Mouse (Mus musculus): Measurements from ENCODE around the gene Rbfox2. TPM values are rescaled to one million over a fixed set of nuclear protein-coding genes. Genes with fewer than 3 reads are reported as not detected.
"Not testable (repeated sequence)": the region's sequence is repeated elsewhere in the genome, so short reads cannot be mapped to it uniquely, and the experiment has no call there.

Gene Rbfox2
- total and polyA plus RNA-seq, 2 experiments from 2014 or later, result 135 to 470 TPM

GRCm38 (mm10) chr15:77340581-77340980 is 33.8 kb upstream of the Rbfox2 start:
- ATAC-seq (no peak), DNase-seq (no peak)
- H3K27ac ChIP-seq (ENCODE audit: low read depth, low read length), result no peak overlapping the region
- H3K4me3 ChIP-seq (ENCODE audit: low read depth, low read length), result no peak overlapping the region
- TF ChIP-seq CTCF (IDR thresholded peaks at IDR 0.05; ENCODE audit: low read depth), result no peak
- no peaks in the 10 kb centered on the region for H3K36me3 ChIP-seq (ENCODE audit: insufficient read depth)
- no peak overlapping the region for H3K9ac ChIP-seq
- no peaks in the 10 kb centered on the region for H3K9me3 ChIP-seq (ENCODE audit: low read length)
- H3K4me1 ChIP-seq (ENCODE audit: insufficient read depth), result peaks cover 16% of the 10 kb centered on the region
- no peak overlapping the region for H3K4me2 ChIP-seq (ENCODE audit: low read depth)
- H3K27me3 ChIP-seq (ENCODE audit: insufficient read depth, low read length), result no peaks in the 10 kb centered on the region

GRCm38 (mm10) chr15:77338924-77339429 is 32.2 kb upstream of the Rbfox2 start:
- H3K9ac ChIP-seq, result no peak overlapping the region
- no peaks in the 10 kb centered on the region for H3K27me3 ChIP-seq (ENCODE audit: insufficient read depth, low read length)
- 76% methylated on average over 8 of the region's 8 CpGs for WGBS
- peaks cover 15% of the 10 kb centered on the region for H3K4me1 ChIP-seq (ENCODE audit: insufficient read depth)
- no peak overlapping the region for H3K4me3 ChIP-seq (ENCODE audit: low read depth, low read length)
- H3K27ac ChIP-seq (ENCODE audit: low read depth, low read length), result no peak overlapping the region
- DNase-seq, result no peak
- no peak for ATAC-seq
- H3K9me3 ChIP-seq (ENCODE audit: low read length), result no peaks in the 10 kb centered on the region
- no peak overlapping the region for H3K4me2 ChIP-seq (ENCODE audit: low read depth)
- no peaks in the 10 kb centered on the region for H3K36me3 ChIP-seq (ENCODE audit: insufficient read depth)
- no peak for TF ChIP-seq CTCF (IDR thresholded peaks at IDR 0.05; ENCODE audit: low read depth)

- H3K4me1 ChIP-seq (ENCODE audit: insufficient read depth), result peaks cover 10% of the 10 kb centered on the region; the same call in 1 of the 2 replicates
- 78% methylated on average over 7 of the region's 7 CpGs for WGBS
These were observed 31.6 kb upstream of the Rbfox2 start for GRCm38 (mm10) chr15:77338451-77338850.

GRCm38 (mm10) chr15:77337926-77338325 is 31.1 kb upstream of the Rbfox2 start:
- H3K27me3 ChIP-seq (ENCODE audit: insufficient read depth, low read length), result no peaks in the 10 kb centered on the region
- no peaks in the 10 kb centered on the region for H3K9me3 ChIP-seq (ENCODE audit: low read length)
- no peak overlapping the region for H3K9ac ChIP-seq
- H3K27ac ChIP-seq (ENCODE audit: low read depth, low read length), result no peak overlapping the region
- DNase-seq, result no peak
- no peaks in the 10 kb centered on the region for H3K36me3 ChIP-seq (ENCODE audit: insufficient read depth)
- TF ChIP-seq CTCF (IDR thresholded peaks at IDR 0.05; ENCODE audit: low read depth), result peak; percentile 31; the same call in 1 of the 2 replicates
- H3K4me3 ChIP-seq (ENCODE audit: low read depth, low read length), result no peak overlapping the region
- ATAC-seq, result no peak
- peaks cover 10% of the 10 kb centered on the region; the same call in 1 of the 2 replicates for H3K4me1 ChIP-seq (ENCODE audit: insufficient read depth)
- H3K4me2 ChIP-seq (ENCODE audit: low read depth), result no peak overlapping the region
- WGBS, result 51% methylated on average over 3 of the region's 3 CpGs

More at GRCm38 (mm10) chr15:77338451-77338850, 31.6 kb upstream of the Rbfox2 start:
- Histone ChIP-seq H3K9ac (no peak overlapping the region), H3K27ac (ENCODE audit: low read depth, low read length) (no peak overlapping the region), H3K27me3 (ENCODE audit: insufficient read depth, low read length) (no peaks in the 10 kb centered on the region), H3K9me3 (ENCODE audit: low read length) (no peaks in the 10 kb centered on the region), H3K36me3 (ENCODE audit: insufficient read depth) (no peaks in the 10 kb centered on the region), H3K4me3 (ENCODE audit: low read depth, low read length) (no peak overlapping the region), H3K4me2 (ENCODE audit: low read depth) (no peak overlapping the region)
- TF ChIP-seq CTCF (IDR thresholded peaks at IDR 0.05; ENCODE audit: low read depth), result no peak
- DNase-seq (no peak), ATAC-seq (no peak)

- no peak for DNase-seq
- H3K36me3 ChIP-seq (ENCODE audit: insufficient read depth), result no peaks in the 10 kb centered on the region
- H3K9me3 ChIP-seq (ENCODE audit: low read length), result no peaks in the 10 kb centered on the region
- H3K4me1 ChIP-seq (ENCODE audit: insufficient read depth), result peaks cover 10% of the 10 kb centered on the region; the same call in 1 of the 2 replicates
- H3K27ac ChIP-seq (ENCODE audit: low read depth, low read length), result peak overlapping the region; percentile 67; the same call in 1 of the 2 replicates
- WGBS, result 44% methylated on average over 9 of the region's 9 CpGs
- peak overlapping the region; percentile 58 for H3K4me2 ChIP-seq (ENCODE audit: low read depth)
- H3K4me3 ChIP-seq (ENCODE audit: low read depth, low read length), result peak overlapping the region; percentile 36; the same call in 1 of the 2 replicates
- peak; percentile 17; the same call in 1 of the 2 replicates for ATAC-seq
- H3K27me3 ChIP-seq (ENCODE audit: insufficient read depth, low read length), result no peaks in the 10 kb centered on the region
- H3K9ac ChIP-seq, result peak overlapping the region; percentile 51
- no peak for TF ChIP-seq CTCF (IDR thresholded peaks at IDR 0.05; ENCODE audit: low read depth)
These were observed 30.2 kb upstream of the Rbfox2 start for GRCm38 (mm10) chr15:77336968-77337341.

GRCm38 (mm10) chr15:77336287-77336967 is 29.6 kb upstream of the Rbfox2 start:
- DNase-seq (peak; percentile 91), ATAC-seq (peak; percentile 88)
- peak; percentile 84 for TF ChIP-seq CTCF (IDR thresholded peaks at IDR 0.05; ENCODE audit: low read depth)
- no peaks in the 10 kb centered on the region for H3K27me3 ChIP-seq (ENCODE audit: insufficient read depth, low read length)
- peak overlapping the region; percentile 67 for H3K27ac ChIP-seq (ENCODE audit: low read depth, low read length)
- peak overlapping the region; percentile 51 for H3K9ac ChIP-seq
- H3K4me3 ChIP-seq (ENCODE audit: low read depth, low read length), result peak overlapping the region; percentile 36
- H3K4me2 ChIP-seq (ENCODE audit: low read depth), result peak overlapping the region; percentile 58
- WGBS, result under 1% methylated on average over 32 of the region's 32 CpGs
- peaks cover 10% of the 10 kb centered on the region; the same call in 1 of the 2 replicates for H3K4me1 ChIP-seq (ENCODE audit: insufficient read depth)
- H3K36me3 ChIP-seq (ENCODE audit: insufficient read depth), result no peaks in the 10 kb centered on the region
- no peaks in the 10 kb centered on the region for H3K9me3 ChIP-seq (ENCODE audit: low read length)

GRCm38 (mm10) chr15:77335185-77335584 is 28.4 kb upstream of the Rbfox2 start:
- not testable (repeated sequence) for H3K9me3 ChIP-seq (ENCODE audit: low read length); H3K4me2 ChIP-seq (ENCODE audit: low read depth); ATAC-seq; DNase-seq; H3K9ac ChIP-seq; H3K27me3 ChIP-seq (ENCODE audit: insufficient read depth, low read length); H3K36me3 ChIP-seq (ENCODE audit: insufficient read depth); H3K4me1 ChIP-seq (ENCODE audit: insufficient read depth); H3K4me3 ChIP-seq (ENCODE audit: low read depth, low read length); H3K27ac ChIP-seq (ENCODE audit: low read depth, low read length)
- 85% methylated on average over 3 of the region's 3 CpGs for WGBS
